ENCODE assay signal across 11 mouse cellular contexts in the genomic region with DNA sequence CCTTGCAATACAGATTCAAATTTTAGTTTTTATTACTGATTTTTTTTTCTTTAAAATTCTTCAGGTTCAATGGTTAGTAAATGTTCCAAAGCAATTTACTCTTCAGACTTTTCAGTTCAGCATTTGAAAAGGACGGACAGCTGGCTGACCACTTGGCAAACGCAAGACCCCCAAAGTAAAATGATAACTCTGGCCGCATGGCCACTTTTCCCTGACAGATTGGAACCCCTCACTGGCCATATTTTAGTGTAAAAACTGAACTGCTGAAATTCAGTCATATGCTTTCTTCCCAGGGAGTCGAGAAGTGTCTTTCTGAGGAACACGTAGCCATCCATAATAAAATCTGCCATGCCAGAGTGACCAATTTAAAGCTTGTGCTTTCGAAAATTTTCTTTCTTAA.
"Had no signal": no experiment of that assay in that cellular context is flagged by ENCODE, and none has a peak within 500 bp of the region (broad histone marks: within the 10 kb centered on the region; RNA-seq: fewer than 3 reads in every experiment).

No protein-coding gene starts in this region.

- H3K4me1 ChIP-seq: liver, embryonic 13.5 days had no signal

- H3K9ac ChIP-seq: liver, embryonic 13.5 days; midbrain, embryonic 12.5 days had no signal

- H3K4me3 ChIP-seq: liver, embryonic 13.5 days; midbrain, embryonic 12.5 days had no signal

- H3K36me3 ChIP-seq: liver, embryonic 13.5 days; midbrain, embryonic 12.5 days had no signal

- H3K27ac ChIP-seq: liver, embryonic 13.5 days; midbrain, embryonic 12.5 days had no signal

- H3K4me2 ChIP-seq: liver, embryonic 13.5 days; midbrain, embryonic 12.5 days had no signal

- ATAC-seq: midbrain, embryonic 16.5 days had no signal

- DNase-seq: kidney, adult 9 months; kidney, postnatal 14 days; kidney, postnatal 4 days; liver, embryonic 13.5 days; lung, adult 2 months; lung, postnatal 14 days; lung, postnatal 4 days; thymus, adult 18-20 months; thymus, postnatal 36 days had no signal

- H3K27me3 ChIP-seq: liver, embryonic 13.5 days; midbrain, embryonic 12.5 days had no signal

- H3K9me3 ChIP-seq: liver, embryonic 13.5 days; midbrain, embryonic 12.5 days had no signal
